Mouse (Mus musculus) cortical plate, adult 2 months (tissue): ENCODE measurements around the gene Fth1.

Source experiments
- CTCF ChIP-seq: fragments of 200-500 bp; IDR thresholded peaks from 2 replicates; pipeline ENCODE4 v1.5.1; 2011; ENCODE audit warnings: mild to moderate bottlenecking, control low read depth, low read length; ENCODE audit not compliant: insufficient read depth; ENCODE audit errors: extremely low read depth
- POLR2A ChIP-seq: fragments of 200-500 bp; IDR thresholded peaks from 2 replicates; pipeline ENCODE4 v1.6.1; 2011; ENCODE audit warnings: mild to moderate bottlenecking, low read length, control low read depth; ENCODE audit not compliant: insufficient read depth; ENCODE audit errors: extremely low read depth

DNA sequence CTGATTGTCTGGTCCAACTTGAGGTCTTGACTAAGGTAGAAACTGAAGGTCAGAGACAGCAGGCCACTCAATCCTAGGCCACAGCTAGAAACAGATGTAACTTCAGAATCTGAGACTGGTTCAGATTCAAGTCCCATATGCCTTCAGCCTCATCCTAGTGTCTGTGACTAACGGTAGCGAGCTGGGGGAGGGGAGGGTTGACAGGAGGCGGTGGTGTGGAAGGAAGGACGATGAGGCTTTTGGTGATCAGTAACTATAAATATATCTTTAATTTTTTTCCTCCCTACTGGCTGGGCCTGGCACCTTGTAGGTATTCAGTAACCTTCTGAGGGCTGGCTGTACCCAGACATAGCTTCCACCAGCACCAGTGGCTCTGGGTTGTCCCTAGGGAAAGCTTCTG, 35.0 kb downstream of the Fth1 start:
- no peak for TF ChIP-seq POLR2A
- no peak for TF ChIP-seq CTCF
